Mouse (Mus musculus): ENCODE results near the gene Cntfr.

Cntfr gene

GRCm38 (mm10) chr4:41612166-41612565 is 84.7 kb downstream of the Cntfr start:
- no peak for DNase-seq (ENCODE audit: low read depth)

DNA sequence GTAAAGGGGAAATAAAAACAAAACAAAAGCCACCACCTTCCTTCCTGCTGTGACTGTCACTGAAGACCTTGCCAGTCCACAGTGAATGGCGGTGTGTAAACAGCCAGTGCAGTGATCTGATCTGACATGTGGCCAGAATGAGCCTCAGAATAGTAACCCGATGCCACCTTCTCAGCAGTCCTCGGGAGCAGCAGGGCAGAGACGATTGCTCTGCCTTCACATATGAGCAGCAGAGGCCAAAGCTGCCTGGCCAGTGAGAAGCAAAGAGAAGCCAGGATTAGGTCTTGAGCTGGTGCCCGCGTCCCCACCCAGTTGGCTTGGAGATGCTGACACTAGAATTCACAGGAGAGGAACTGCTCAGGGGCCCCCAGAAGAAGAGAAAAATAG is 86.3 kb downstream of the Cntfr start:
- DNase-seq (ENCODE audit: low read depth): no peak

DNA sequence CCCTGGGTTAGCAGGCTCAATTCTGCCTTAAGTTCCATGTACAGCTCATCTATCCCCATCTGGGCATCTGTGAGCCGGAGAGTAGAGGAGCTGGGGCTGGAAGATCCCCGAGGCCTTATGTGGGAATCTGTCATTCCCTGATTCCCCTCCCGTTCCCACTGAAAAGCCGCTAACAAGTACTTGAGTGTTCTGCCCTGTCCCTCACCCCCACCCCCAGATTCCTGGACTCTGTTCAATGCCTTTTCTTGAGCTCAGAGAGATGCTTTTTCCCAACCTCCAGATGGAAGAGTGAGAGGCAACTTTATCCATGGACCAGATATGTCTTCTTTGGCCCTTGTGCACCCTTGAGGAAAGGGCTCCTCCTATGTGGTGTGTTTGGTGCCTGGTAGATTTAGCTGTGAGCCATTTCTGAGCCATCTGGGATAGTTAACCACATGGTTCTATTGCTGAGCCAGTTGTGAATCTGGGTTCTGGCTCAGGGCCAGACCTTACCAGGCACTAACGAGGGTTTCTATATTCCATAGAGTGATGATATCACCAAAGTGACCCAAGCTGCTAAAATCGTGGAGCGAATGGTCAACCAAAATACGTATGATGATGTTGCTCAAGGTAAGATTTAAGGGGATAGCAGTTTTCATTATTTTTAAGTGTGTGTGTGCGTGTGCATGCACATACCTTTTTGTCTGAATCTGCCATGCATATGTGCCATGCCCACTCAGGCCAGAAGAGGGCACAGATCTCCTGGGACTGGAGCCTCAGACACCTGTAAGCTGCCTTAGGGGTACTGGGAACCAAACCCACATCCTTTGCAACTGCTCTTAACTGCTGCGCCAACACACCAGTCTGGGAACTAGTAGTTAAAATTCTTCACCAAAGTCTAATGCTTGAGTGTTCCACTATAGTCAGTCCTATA is 87.0 kb downstream of the Cntfr start:
- no peak for DNase-seq (ENCODE audit: low read depth)
